Mouse (Mus musculus): ENCODE measurements around the gene Aldh16a1.
"Not testable (repeated sequence)": the region's sequence is repeated elsewhere in the genome, so short reads cannot be mapped to it uniquely, and the experiment has no call there.

The Aldh16a1 gene

GRCm38 (mm10) chr7:45134544-45135026 is 19.8 kb downstream of the Aldh16a1 start:
- peak in 1 of 2 experiments; percentile 63 for DNase-seq (ENCODE audit: low spot score in 2 of 2)

- DNase-seq (ENCODE audit: low spot score in 2 of 2): no peak
These were observed 20.8 kb downstream of the Aldh16a1 start for GRCm38 (mm10) chr7:45133446-45134159.

DNA sequence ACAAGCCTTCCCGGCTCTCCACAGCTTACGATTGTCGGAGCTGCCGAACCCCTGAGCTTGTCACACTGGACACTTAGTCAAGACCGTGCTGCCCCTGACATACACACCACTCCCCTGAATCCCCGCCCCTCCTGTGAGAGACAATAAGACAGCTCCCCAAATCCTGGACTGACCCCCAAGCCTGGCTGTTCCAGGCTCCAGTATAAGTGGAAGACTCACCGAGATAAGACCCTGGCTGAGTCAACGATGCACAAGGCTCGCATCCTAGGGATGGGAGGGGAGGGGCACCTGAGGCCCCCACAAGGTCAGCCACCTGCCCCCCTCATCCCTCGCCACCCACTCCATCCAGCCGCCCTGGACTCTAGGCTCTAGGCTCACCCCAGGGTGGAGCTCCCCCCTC is 22.5 kb downstream of the Aldh16a1 start:
- DNase-seq (ENCODE audit: low spot score in 2 of 2): no peak

DNA sequence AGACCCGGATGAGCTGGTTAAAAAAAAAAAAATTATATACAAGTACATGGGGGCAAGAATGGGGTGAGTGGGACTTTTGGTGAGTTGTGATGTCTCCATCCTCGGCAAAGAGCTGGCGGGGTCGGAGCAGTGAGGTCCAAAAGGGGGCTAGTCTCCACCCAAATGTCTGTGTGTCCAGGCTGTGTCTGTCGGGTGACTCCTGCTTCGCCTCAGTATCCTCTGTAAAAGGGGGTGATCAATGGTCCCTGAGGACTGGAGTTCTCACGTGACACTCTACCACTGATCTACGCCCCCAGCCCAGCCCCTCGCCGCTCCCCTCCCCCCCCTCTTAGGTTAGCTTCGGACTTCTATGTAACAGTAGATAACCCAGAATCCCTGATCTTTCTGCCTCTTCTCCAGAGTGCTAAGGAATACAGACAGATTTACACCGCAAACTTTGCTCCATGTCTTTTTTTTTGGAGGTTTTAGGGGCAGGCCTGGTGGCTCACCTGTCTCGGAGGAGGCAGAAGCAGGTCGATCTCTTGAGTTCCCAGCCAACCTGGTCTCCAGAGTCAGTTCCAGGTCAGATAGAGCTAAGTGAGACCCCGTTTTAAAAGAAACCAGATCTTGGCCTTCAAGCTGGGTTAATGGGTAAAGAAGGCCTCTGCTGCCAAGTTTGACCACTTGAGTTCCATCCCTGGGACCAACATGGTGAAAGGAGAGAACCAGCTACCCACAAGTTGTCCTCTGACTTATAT is 24.4 kb downstream of the Aldh16a1 start:
- no peak for DNase-seq (ENCODE audit: low spot score in 2 of 2)

DNA sequence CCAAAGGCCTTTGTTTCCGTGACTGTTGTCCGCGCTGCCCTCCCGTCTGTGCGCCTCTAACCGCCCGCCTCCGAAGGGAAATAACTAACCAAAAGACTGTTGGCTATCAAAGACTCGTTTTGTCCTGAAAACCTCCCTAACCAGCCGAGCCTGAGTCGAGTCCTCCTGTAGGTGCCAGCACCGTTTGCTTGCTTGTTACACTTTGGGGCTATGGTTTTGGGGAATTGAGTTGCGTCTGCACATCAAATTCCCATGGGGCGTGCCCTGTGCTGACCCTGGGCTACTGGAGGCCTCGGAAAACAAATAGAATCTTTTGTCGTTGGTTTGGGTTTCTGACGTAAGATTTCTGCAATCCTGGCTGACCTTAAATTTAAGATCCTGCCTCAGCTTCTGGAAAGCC is 25.1 kb downstream of the Aldh16a1 start:
- DNase-seq (ENCODE audit: low spot score in 2 of 2): no peak

GRCm38 (mm10) chr7:45128624-45129246 is 25.6 kb downstream of the Aldh16a1 start, which contains the start of gene Rpl13a:
TSS of gene Rpl13a (minus strand) at chr7:45128761.
- DNase-seq (ENCODE audit: low spot score in 2 of 2): peak; percentile 99

- no peak for DNase-seq (ENCODE audit: low spot score in 2 of 2)
These were observed 26.6 kb downstream of the Aldh16a1 start for GRCm38 (mm10) chr7:45127700-45128224.

GRCm38 (mm10) chr7:45126844-45127699 is 27.3 kb downstream of the Aldh16a1 start:
- DNase-seq (ENCODE audit: low spot score in 2 of 2): no peak

DNA sequence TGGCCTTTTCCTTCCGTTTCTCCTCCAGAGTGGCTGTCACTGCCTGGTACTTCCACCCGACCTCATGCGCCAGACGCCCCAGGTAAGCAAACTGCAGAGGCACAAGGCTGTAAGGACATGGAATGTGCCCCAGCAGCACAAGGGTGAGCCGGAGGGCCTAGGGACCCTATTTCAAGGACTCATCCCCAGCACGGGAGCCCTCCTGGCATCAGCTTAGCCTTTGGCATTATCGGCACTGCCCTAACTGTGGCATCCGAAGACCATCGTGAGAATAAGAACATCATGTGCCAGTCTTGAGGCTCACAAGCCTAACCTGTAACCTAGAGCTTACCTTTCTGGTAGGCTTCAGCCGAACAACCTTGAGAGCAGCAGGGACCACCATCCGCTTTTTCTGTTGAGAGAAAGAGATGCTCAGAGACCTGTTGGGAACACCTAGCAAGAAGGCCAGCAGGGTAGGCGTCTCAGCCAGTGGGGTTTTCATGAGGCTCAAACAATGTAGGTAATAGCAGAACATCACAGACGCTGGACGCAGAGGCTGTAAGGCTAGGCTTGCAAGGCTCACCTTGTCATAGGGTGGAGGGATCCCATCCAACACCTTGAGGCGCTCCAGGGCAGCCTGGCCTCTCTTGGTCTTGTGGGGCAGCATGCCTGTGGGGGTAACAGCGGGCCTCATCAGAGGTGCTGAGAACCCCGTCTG is 28.1 kb downstream of the Aldh16a1 start:
- no peak for DNase-seq (ENCODE audit: low spot score in 2 of 2)

- not testable (repeated sequence) for DNase-seq (ENCODE audit: low spot score in 2 of 2)
These were observed 28.7 kb downstream of the Aldh16a1 start for GRCm38 (mm10) chr7:45125649-45126048.

DNA sequence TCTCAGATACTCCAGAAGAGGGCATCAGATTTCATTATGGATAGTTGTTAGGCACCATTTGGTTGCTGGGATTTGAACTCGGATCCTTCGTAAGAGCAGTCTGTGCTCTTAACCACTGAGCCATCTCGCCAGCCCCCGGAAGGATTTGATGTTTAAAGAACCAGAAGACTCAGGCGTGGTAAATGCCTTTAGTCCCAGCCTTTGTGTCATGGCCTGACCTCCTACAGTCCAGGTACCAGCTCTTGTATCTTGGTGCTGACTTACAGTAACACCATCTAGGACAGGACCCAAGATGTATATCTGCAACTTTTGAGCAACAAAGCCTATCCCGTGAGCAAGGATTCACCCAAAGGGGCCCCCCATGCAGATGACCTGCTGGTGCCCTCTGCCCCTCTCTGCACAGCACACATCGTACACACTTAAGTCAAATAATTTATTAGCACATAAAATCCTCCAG is 29.2 kb downstream of the Aldh16a1 start:
- no peak for DNase-seq (ENCODE audit: low spot score in 2 of 2)

- DNase-seq (ENCODE audit: low spot score in 2 of 2): peak; percentile 99
These were observed 29.9 kb downstream of the Aldh16a1 start, which contains the start of gene Rps11 for GRCm38 (mm10) chr7:45124224-45125143. TSS of gene Rps11 (minus strand) at chr7:45124439.

DNA sequence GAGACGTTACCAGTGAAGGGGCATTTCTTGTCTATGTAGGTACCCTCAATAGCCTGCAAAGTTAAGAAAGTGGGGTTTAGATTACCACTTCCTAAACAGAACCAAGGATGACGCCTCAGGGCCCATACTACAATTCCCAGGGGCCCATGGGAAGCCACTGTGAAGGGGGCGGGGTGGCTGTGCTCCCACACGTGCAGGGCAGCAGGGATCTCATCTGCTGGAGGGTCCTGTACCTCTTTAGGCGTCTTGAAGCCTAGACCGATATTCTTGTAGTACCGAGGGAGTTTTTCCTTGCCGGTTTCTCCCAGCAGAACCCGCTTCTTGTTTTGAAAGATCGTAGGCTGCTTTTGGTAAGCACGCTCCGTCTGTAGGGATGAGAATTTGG is 31.2 kb downstream of the Aldh16a1 start:
- peak; percentile 68 to 74 for DNase-seq (ENCODE audit: low spot score in 2 of 2)

GRCm38 (mm10) chr7:45122561-45123185 is 31.7 kb downstream of the Aldh16a1 start:
- DNase-seq (ENCODE audit: low spot score in 2 of 2): no peak

- DNase-seq (ENCODE audit: low spot score in 2 of 2): peak; percentile 46 to 52
These were observed 32.4 kb downstream of the Aldh16a1 start for GRCm38 (mm10) chr7:45121966-45122365.

DNA sequence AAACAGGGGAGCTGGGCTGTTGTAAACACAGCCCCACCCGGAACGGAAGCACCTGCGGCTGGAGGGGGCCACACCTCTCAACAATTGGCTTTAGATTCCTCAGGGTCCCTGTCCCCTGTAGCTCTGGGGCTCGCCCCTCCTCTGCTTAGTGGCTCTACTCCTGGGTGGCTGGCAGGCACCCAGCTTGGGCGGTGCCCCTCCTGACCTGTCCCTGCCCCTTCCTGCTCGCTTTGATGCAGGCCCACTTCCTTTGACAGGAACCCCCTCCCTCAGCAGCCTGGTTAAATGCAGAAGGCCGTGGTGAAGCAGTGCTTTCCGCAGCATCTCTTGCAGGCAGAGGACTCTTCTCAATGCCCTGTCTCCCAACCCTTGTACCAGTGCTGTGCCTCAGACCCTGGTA is 33.0 kb downstream of the Aldh16a1 start:
- peak; percentile 94 to 96 for DNase-seq (ENCODE audit: low spot score in 2 of 2)

GRCm38 (mm10) chr7:45119780-45120709 is 34.3 kb downstream of the Aldh16a1 start:
- DNase-seq (ENCODE audit: low spot score in 2 of 2): peak; percentile 65 to 67

- DNase-seq (ENCODE audit: low spot score in 2 of 2): no peak
These were observed 36.0 kb downstream of the Aldh16a1 start for GRCm38 (mm10) chr7:45118336-45118735.

All from spleen, postnatal 36 days (tissue).